Mouse (Mus musculus): ENCODE measurements at regions not wholly inside any gene's neighbourhood (a gene's known extent, or its start where the extent isn't known, plus 50 kb on each side); places are given as distances from the start of the nearest gene placed in this dataset.
A peak's percentile ranks its signal among the peaks of the same experiment; 100 is the strongest.

DNA sequence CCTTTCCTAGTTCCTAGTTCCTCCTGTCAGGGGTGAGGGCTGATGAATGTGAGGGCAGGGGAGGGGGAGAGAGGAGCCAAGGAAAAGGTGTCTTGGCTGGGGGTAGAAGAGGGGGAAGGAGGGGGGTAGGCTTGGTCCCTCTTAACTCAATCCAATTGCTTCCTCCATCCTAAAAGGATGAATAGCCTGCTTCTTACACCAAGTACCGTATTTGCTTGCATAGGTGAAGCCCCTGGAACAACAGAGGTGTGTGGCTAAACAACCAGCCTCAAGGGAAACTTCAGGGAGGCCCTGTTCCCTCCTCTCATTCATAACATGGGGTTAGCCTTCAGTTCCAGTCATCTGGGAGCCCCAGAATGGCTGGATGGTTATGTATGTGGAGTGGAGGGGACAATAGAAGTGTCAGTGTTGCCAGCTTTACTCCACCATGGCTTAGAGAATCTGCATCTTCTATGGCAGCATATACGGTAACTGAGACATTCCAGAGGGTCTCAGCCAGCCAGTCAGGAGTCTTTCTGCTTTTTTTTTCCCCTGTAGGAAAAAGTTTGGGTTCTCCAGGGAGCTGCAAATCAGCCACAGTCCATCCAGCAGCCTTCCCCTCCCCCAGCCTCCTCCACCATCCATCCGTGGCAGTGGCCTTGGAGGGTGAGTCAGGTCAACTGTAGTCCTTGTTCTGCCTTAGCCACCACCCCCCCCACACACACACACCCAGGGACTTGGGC lies 100.2 kb upstream of the Ccnd2 start:
- no peak for DNase-seq (ENCODE audit: low read depth, low spot score)

DNA sequence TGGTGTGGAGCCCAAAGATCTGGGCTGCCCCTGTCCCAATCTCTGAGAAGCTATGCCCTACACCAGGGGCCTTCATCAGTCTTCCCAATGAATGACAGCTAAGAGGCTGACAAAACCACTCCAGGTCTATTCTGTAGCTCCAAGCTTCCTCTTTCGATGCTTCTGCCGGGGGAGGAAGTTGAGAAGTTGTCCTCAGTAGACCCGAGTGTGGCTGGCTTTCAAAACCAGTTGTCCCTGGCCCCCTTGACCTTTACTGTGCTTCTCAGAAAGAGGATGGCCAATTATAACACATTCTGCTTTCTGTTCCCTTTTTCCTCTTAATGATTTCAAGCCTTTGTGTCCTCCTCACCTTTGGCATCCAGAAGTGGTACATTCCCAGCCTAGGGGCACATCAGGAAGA lies 101.9 kb upstream of the Ccnd2 start:
- DNase-seq (ENCODE audit: low read depth, low spot score), result peak; percentile 80

DNA sequence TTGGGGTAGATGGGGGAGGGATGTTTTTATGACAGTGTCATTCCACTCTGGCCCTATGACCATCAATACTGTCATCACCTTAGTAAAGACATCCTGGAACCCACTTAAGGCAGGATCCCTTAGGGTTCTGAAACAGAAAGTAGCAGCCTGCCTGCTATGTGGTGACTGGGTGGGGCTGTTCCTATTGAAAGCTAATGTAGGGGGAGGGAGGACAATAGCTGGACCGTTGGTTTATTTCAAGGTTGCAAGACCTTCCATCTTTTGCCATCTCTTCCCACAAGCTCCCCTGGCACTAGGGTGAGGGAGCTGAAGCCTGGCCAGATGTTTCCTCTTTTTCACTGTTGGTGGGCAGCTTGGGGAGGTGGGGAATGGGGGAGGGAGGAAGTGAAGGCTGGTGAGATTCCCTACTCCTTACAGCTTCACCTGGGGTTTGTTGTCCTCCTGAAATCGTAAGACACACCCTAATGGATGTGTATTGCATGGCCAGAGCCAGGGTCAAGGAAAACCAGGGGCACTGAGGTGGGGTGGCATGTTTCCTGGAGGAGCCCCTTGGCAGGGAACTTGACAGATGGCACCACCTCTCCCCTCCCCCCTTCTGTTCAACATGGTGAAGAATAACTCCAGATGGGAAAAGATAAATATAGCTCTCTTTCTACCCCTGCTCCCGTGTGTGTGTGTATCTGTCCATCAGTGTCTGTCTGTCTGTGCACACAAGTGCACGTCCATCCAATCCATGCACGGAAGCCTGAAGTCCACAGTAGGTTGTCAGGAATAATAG lies 112.1 kb upstream of the Ccnd2 start:
- DNase-seq (ENCODE audit: low read depth, low spot score), result no peak

DNA sequence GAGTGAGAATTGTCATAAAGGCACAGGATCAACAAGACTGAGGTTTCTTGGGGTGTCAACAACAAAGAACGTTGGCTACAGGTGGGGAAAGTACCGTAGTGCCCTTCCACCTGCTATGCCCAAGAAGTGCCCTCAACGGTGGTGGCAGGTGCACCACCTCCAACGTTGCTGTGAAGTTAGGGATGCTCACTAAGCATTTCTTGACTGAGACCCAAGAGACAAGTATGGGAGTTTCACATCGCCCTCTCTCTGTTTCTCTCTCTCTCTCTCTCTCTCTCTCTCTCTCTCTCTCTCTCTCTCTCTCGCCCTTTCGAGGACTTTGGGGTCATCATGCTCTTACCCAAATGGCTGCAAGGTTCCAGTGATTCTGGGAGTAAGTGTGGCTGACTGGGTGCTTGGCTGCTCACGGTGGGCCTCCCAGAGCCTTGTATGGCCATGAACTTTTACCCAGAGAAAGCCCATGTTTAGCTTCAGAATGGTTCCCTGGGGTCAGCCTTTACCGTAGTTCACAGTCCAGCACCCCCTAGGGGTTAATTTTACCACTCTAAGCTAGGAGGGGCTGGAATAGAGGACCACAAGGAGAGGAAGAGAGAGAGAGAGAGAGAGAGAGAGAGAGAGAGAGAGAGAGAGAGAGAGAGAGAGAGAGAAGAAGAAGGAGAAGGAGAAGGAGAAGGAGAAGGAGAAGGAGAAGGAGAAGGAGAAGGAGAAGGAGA lies 113.2 kb upstream of the Ccnd2 start:
- peak; percentile 42 for DNase-seq (ENCODE audit: low read depth, low spot score)

DNA sequence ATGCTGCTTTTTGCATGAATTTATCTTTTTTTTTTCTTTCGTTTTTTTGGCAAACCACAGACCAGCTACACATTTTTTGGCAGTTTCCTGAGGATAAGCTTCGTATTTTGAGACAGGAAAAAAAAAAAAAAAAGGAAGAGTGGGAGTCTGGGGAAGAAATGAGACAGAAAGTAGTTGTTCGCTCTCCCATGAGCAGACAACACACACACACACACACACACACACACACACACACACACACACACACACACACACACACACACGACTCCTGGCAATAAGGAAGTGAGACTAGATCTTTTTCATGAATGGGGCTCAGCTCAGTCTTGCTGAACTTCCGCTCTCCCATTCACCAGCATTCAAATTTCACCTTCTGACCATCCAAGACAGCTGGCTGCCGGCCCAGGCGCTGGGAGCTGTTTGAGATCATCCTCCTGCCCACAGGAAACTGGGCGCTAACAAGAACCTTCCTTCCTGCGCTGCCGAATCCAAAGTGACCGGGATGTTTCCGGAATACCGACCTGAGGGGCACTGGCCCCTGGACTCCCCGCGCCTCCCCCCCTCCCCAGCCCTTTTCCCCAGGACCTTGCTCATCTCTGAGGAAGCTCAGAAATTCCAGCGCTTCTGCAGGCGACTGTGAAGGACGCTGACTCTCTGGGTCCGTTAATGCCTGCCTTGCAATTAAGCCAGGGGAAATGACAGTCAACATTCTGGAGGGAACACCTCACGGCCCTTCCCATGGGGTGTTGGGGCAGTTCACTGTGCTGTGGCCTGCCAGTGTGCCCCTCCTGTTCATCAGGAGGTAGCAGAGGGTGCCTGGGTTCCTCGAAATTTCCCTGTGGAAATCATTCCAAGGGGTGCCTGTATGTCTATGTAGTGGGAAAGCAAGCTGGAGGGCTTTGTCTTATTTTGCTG lies 114.2 kb upstream of the Ccnd2 start:
- DNase-seq (ENCODE audit: low read depth, low spot score), result peak; percentile 85

DNA sequence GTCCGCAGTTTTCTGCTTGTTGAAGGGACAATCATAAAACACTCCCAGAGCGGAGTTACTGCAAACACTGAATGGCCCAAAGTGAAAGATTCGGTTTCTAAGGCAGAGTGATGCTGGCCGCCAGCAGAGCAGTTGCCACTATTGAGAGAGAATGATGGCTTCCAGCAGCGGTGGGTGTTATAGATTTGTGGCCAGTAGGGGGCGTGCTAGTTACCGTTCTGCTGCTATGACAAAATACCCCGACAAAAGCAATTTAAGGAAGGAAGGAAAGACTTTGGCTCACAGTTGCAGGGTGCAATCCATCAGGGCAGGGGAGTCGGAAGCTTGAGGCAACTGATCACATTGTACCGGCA lies 114.8 kb upstream of the Ccnd2 start:
- DNase-seq (ENCODE audit: low read depth, low spot score), result peak; percentile 63

DNA sequence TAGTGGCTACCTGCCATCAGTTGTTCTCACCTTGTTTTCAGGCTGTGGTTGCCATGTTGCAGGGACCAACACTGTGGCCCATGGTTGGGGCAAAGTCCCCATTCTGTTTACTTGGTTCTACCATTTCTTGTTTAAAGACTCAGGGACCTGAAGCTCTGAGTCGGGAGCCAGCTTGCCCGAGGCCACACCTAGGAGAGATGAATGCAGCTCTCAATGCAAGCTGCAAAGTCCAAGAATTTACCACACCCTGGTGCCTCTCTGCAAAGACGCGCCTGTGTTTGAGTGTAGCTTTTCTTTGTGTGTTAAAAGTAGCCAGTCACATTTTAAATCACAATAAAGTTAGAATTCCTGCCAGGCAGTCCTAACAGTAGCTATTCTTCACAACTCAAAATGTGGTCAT lies 117.0 kb upstream of the Ccnd2 start:
- DNase-seq (ENCODE audit: low read depth, low spot score), result no peak

DNA sequence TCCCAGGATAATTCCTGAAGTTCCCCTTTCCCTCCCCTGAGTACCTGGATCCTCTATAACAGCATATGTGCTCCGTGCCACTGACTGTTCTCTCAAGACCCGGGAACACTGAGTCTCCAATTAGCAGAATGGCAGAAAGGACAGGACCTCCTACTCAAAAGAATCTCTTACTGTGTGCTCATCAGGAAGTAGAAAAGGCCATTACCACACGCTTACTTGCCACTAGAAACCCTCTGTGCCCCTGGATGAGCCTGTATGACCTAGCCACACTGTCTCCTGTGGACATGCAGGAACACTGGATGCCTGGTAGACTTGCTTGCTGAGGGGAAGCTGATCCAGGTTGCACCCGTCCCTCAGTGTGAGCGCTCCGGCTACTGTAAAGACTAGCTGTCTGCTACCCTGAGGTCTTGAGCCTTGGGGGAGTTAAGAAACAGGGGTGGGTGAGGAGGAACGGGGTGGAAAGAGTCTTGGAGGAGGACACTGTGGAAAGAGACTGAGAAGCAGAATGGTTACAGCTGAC lies 117.6 kb upstream of the Ccnd2 start:
- DNase-seq (ENCODE audit: low read depth, low spot score), result no peak

DNA sequence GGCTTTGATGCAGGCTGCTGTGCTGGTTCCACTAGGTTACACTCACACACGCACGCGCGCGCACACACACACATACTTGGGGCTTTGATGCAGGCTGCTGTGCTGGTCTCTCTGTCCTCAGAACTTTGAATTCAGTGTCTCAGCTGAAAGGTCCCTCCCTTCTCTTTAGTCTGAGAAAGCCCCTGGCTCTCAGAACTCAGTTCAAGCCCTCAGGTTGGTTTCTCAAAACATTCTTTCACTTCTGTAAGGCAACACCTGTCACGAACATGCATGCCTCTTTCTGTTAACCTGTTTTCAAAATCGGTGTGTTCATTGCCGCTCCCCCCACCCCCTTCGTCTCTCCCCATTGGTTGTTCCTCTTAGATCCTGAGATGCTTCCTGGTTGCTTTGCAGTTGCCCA lies 118.8 kb upstream of the Ccnd2 start:
- DNase-seq (ENCODE audit: low read depth, low spot score), result peak; percentile 51

DNA sequence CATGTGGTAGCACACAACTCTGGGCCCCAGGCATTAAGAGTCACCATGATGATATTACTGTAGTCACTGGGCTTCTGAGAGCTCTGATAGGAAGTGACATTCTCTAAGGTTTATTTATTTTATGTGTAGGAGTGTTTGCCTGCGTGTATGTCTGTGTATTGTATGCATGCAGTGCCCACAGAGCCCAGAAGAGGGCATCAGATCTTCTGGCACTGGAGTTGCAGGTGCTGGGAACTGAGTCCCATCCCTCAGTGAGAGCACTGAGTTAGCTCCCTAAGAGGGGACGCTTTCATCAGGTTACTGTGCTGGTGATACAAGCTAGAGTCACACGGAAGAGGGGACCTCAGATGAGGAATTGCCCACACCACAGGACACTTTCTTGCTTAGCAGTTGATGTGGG lies 119.4 kb upstream of the Ccnd2 start:
- DNase-seq (ENCODE audit: low read depth, low spot score), result peak; percentile 18

DNA sequence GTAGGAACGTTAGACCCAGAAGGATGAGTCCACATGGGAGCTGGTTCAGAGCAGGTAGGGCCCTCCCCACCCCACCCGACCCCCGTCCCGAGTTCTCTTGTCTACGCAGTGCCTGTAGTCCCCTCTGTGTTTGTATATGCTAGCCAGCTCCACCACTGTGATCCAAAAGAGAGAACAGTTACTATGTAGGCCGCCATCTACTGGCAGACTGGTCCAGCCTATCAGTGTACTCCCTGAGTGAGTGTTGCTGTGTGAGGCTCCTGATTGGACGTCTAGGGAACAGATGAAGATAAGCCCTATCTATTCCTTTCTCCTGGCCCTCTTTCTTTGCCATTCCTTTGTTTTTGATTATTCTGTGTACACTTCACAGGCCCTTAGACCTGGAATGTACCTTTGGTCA lies 120.6 kb upstream of the Ccnd2 start:
- peak; percentile 63 for DNase-seq (ENCODE audit: low read depth, low spot score)

DNA sequence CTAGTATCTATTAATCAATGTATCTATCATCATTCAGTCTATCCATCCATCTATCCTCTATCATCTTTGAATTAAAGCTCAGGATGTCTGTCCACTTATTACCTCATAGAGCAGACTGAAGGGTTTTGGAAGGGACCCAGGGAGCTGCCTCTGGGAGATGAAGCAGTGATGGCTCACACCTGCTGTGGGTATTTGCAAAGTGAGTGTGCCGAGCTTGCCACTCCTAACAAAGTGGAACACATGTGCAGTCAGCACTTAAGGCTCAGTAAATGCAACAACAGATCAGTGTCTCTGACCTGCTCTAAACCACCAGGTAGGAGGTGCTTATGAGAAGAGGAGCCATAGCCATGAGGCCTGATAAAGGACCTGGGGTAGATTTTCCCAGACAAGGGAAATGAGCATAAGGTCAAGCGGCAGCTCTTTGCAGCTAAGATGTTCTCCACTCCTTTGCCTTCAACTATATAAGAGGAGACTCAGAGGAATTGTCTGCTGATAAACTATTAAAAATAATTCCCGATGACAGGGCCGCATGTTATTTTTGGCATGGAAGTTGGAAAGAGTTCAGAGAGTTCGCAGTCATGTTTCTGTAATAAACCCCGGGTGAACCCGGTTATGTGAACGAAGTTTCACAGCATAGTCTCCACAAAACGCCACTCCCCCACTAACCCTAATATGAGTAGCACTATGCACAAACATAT lies 122.9 kb upstream of the Ccnd2 start:
- no peak for DNase-seq (ENCODE audit: low read depth, low spot score)

DNA sequence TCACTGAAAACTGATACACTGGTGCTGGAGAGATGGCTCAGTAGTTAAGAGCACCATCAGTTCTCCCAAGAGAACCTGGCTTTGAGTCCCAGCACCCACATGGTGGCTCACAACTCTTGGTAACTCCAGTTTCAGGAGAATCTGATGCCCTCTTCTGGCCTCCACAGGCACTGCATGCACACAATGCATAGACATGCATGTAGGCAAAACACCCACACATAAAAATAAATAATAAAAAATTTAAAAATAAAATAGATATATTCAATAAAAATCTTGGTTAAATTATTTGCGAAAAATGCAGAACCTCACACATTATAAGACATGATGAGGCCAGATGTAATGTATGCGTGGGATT lies 123.4 kb upstream of the Ccnd2 start:
- DNase-seq (ENCODE audit: low read depth, low spot score), result no peak

DNA sequence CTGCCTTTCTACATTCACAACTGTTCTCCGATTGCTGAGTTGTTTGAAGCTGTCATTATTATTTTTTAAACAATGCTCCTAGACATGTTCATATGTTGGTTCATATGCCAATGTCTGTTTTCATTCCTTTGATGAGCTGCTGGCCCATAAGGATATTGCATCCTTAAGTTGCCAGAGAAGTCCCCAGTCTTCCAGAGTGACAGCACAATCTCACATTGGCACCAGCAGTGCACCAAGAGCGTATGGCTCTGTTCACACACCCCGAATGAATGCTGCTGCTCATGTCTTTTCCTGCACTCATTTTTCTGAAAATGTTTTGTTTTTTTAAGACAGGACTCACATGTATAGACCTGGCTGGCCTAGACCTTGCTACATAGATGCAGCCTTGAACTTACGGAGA lies 124.4 kb upstream of the Ccnd2 start:
- no peak for DNase-seq (ENCODE audit: low read depth, low spot score)

DNA sequence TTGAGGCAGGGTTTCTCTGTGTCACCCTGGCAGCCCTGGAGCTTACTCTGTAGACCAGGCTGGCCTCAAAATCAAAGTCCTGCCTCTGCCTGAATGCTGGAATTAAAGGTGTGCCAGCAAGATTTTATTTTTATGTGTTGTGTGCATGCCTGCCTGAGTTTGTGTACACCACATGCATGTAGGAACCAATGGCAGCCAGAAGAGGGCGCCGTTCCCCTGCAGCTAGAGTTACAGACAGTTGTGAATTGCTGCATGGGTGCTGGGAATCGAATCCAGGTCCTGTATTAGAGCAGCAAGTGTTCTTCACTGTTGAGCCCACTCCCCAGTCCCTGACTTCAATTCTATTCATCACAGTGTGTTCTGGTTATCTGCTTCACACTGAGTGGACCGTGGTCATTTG lies 126.4 kb upstream of the Ccnd2 start:
- no peak for DNase-seq (ENCODE audit: low read depth, low spot score)

DNA sequence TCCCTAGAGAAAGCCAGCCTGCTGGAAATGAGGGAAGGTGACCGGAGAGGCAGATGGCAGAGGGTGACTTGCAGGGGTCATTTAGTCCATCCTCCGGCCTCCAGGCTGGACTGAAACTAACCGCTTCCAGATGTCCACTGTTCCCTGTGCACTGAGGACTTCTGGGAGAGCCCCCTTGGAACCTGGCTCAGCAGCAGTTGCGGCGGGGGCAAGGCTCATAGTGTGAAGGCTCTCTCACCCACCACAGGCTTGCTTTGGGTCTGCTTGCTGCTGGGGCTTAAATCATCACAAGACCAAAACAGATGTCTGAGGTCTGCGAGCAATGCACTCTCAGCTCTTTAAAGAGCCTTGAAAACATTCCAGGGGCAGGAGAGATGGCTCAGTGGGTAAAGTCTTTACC lies 132.2 kb upstream of the Ccnd2 start:
- DNase-seq (ENCODE audit: low read depth, low spot score), result no peak

DNA sequence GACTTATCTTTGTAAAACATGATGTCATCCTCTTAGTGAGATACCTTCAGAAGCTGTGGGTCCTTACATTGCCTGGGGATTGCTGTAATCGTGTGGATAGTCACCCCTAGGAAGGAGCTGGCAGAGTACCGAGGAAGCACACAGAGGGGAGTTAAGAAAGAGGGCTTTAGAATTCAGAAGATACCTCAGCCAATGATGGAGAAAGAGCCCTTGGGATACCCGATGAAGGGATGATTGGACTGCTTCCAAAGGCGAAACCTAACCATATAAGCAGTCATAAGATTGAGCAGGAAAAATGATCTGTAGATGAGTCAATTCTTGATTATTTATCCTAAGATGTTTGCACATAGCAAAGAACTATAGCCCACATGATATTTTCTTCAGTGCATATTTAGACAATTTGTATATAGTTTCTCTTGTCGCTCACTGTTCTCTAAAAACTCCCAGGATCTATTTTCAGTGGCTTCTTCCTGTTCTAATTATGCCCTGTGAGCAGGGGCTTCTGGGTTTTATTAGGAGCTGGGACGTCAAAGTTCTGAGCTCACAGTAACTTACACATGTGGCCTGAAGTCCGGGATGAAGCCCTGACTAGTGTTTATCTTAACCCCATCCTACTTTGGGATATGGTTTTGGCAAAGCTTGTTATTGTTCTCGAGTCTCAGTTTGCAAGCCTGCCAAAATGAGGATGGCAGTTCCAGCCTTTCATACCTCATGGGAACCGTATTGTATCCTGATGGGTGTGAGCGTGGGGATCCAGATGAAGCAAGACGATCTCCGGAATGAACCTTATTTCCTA lies 134.9 kb upstream of the Ccnd2 start:
- DNase-seq (ENCODE audit: low read depth, low spot score), result no peak

DNA sequence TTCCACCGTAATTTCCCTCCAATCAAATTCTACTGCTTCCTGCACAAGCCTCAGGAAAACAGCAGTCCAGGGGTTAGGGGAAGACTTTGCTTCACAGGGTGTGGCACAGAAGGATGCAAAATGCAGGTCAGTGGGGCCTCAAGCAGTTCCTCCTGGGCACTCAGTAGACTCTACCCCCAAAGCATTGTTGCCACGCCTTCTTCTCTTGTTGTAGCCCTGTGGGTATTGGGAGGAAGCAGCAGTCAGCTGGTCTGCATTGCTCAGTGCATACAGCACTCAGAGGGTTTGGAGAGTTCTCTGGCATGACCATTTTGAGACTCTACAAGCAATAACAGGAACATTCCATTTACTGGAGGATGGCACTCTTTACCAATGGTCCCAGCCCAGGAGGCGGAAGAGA lies 137.0 kb upstream of the Ccnd2 start:
- no peak for DNase-seq (ENCODE audit: low read depth, low spot score)

DNA sequence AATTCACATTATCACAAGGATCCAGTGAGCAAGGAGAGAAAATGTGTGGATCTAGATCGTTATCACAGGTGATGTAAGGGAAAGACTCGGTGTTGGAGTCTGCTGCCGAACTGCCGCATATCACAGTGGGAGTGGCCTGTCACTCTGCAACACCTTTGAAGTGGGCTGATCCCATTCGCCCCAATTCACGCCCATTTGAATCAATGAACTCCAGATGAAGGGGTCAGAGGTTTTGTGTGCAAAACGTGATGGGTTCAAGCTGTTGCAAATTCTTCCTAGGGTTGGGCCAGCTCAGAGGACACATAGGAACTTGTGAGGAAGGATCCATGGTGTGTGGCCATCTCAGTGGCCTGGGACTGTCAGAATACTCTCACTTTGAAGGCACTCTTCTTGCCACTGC lies 139.9 kb upstream of the Ccnd2 start:
- DNase-seq (ENCODE audit: low read depth, low spot score), result no peak

DNA sequence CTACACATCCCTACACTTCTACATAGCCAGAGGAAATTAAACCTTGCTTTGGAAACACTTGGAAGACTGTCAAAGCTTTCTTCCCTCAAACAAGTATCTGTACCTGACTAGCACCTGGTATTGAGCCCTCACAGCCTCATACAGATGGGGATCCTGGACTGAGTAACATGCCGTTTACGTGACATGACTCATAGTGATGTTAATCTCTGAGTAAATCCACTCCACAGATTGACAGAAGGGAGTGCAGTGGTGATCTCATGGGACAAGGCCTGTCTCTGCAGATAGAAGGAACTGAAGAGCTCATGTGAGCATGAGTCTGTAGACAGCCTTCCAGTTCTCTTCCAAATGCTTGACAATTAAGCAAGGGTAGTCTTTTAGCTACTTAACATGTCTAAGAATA lies 141.8 kb upstream of the Ccnd2 start:
- no peak for DNase-seq (ENCODE audit: low read depth, low spot score)
